Mouse (Mus musculus) thymus, postnatal 36 days (tissue): ENCODE measurements around the gene Btg3.
A peak's percentile ranks its signal among the peaks of the same experiment; 100 is the strongest.

Experiments used
- DNase-seq, 2 experiments: peaks; one replicate each; pipeline ENCODE4 v3.0.0; 2022; ENCODE audit warnings: mixed read lengths in 2 of 2

Btg3 gene

GRCm38 (mm10) chr16:78295601-78296000 is 81.4 kb downstream of the Btg3 start:
- no peak for DNase-seq

DNA sequence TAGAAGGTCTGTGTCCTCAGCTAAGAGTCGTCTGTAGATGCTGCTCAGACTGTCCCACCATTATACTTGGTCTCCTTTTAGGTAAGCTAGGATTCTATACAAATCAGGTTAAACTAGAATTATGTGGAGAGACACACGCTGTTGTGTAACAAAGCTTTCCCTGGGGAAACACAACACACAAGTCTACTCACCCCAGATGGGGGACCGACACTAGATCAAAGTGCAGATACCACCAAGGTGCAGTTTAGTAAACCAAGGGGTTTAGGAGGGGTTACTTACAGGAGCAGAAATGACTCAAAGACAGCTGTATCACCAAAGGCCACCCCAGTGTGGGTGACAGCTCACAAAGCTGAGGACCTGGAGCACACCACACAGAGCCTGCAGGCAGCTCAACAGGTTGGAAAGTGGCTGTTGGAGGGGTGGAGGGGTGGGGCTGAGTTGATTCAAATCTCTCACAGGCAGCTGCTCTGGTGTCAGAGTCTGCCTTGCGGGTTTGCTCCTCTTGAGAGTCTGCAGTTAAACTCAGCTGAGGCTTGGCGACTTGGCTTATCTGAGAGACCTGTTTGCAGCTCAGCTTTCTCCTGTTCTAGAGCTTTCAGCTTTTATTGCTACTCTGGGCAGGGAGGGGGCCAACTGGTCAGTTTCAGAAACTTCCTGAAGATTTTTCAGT is 82.3 kb downstream of the Btg3 start:
- DNase-seq, result peak; percentile 37 to 61

DNA sequence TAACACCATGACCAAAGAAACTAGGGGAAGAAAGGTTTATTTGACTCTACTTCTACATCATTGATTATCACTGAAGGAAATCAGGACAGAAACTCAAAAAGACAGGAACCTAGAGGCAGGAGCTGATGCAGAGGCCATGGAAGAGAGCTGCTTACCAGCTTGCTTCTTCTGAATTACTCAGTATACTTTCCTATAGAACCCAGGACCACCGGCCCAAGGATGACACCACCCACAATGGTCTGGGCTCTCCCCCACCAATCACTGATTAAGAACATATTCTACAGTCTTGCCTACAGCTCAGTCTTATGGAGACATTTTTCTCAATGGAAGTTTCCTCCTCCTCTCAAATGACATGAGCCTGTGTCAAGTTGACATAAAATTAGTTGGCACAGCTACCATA is 82.9 kb downstream of the Btg3 start:
- DNase-seq, result no peak

GRCm38 (mm10) chr16:78283231-78283630 is 93.8 kb downstream of the Btg3 start:
- DNase-seq, result no peak
